Mouse (Mus musculus): ENCODE measurements around the gene 9530002B09Rik. TPM values are rescaled to one million over a fixed set of nuclear protein-coding genes. Genes with fewer than 3 reads are reported as not detected.

Gene 9530002B09Rik
- not detected for polyA plus RNA-seq (2017; shearing (Covaris generic))

GRCm38 (mm10) chr4:122688975-122689374 lies at the start of gene 9530002B09Rik:
9530002B09Rik (plus strand) TSS chr4:122689275.
- ATAC-seq: no peak

Other genes starting within 250 kb of the 9530002B09Rik start
- gene Ppt1, start 147.0 kb downstream of the 9530002B09Rik start, polyA plus RNA-seq (2017; shearing (Covaris generic)): 100 to 1,000 TPM; 112 to 156 TPM
- 100 to 1,000 TPM; 298 to 352 TPM for gene Cap1, start 196.8 kb downstream of the 9530002B09Rik start, polyA plus RNA-seq (2017; shearing (Covaris generic))